Mouse (Mus musculus): ENCODE data around the gene Cluap1.

DNA sequence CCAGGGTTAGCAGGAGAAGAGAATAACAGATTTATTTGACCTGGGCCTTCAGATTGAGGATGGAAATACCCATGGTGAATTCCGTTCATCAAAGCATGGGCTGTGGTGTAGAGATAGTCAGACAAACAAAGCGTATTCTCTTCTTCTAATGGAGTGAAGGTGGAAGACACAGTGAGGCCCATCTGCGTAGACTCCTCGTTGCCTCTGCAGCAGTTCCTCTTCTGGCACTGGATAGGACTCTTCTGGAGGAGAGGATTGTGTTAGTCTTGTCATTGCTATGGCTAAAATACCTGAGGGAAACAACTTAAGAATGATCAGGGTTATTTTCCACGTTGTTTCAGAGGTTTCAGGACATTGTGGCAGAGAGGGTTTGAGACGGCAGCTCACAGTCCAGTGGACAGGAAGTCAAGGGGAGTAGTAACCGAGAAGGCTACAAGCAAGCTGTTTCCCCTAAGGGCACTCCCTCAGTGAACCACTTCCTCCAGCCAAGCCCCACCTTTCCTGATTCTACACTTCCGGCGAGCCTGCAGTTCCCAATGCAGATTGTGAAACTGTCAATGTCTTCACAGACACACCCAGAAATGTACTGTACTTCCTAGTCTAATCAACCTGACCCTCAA lies 13.3 kb upstream of the Cluap1 start:
- TF ChIP-seq FLI1 (IDR thresholded peaks at IDR 0.05; ENCODE audit: low read length) (no peak), GATA1 (IDR thresholded peaks at IDR 0.05; ENCODE audit: borderline replicate concordance, low read length) (no peak)

Measured in megakaryocyte, embryonic 14.5 days (primary cell).